Mouse (Mus musculus) layer of hippocampus, adult 2 months (tissue): ENCODE data around the gene Dusp14. TPM values are rescaled to one million over a fixed set of nuclear protein-coding genes. Genes with fewer than 3 reads are reported as not detected.
A peak's percentile ranks its signal among the peaks of the same experiment; 100 is the strongest.

Experiments
- DNase-seq, 2 experiments: peaks; one replicate each; pipeline ENCODE4 v3.0.0; 2022; ENCODE audit warnings: low spot score in 2 of 2
- H3K27ac ChIP-seq: fragments of 200-600 bp; 2 replicates; pipeline ENCODE4 v1.8.1; 2022
- H3K4me3 ChIP-seq: fragments of 200-600 bp; 2 replicates; pipeline ENCODE4 v1.8.1; 2022; ENCODE audit warnings: mild to moderate bottlenecking
- CTCF ChIP-seq: fragments of 200-600 bp; conservative IDR thresholded peaks from 2 replicates; pipeline ENCODE4 v1.8.1; 2022; ENCODE audit warnings: antibody characterized with exemption, mild to moderate bottlenecking, moderate library complexity
- long read RNA-seq, 2 experiments: library from polyadenylated mRNA; stranded (forward); transcript quantifications; one replicate each; pipeline ENCODE4 v2.0.0; 2021; ENCODE audit warnings: borderline mapping rate in 2 of 2
- total RNA-seq, 2 experiments: library from RNA; stranded (reverse); gene quantifications; 2 replicates each; pipeline ENCODE4 v1.2.3; 2021

The Dusp14 gene
- 10 to 100 TPM; 30.9 to 36.3 TPM for total RNA-seq
- long read RNA-seq, experiment 1, transcript Dusp14-202 (3 exons, 1,447 nt) = major isoform, 17 of 29 reads
- long read RNA-seq, experiment 1, transcript Dusp14-203 (3 exons, 1,082 nt) = minor isoform, 8 of 29 reads
- long read RNA-seq, experiment 1, partial matches to known transcripts = 3 of 29 reads
- long read RNA-seq, experiment 1, other reads (novel, unspliced or antisense) = 1 of 29 reads
- long read RNA-seq, experiment 2, transcript Dusp14-202 (3 exons, 1,447 nt) = major isoform, 16 of 30 reads
- long read RNA-seq, experiment 2, transcript Dusp14-203 (3 exons, 1,082 nt) = minor isoform, 6 of 30 reads
- long read RNA-seq, experiment 2, partial matches to known transcripts = 1 of 30 reads
- long read RNA-seq, experiment 2, other reads (novel, unspliced or antisense) = 1 of 30 reads

- Histone ChIP-seq H3K4me3 (peak within 1 kb of the TSS; percentile 86), H3K27ac (peak within 1 kb of the TSS; percentile 93)
- DNase-seq = no peak
- TF ChIP-seq CTCF = no peak
Observed at GRCm38 (mm10) chr11:84069034-84069370, at the start of gene Dusp14. Gene Dusp14, minus strand, starts transcription at chr11:84069261.

GRCm38 (mm10) chr11:84117431-84117830 is 48.4 kb upstream of the Dusp14 start:
- Histone ChIP-seq H3K4me3 (no peak overlapping the region), H3K27ac (no peak overlapping the region)
- no peak for DNase-seq
- TF ChIP-seq CTCF = no peak

GRCm38 (mm10) chr11:84116221-84116620 is 47.2 kb upstream of the Dusp14 start:
- Histone ChIP-seq H3K4me3 (no peak overlapping the region), H3K27ac (no peak overlapping the region)
- TF ChIP-seq CTCF = peak; percentile 76
- no peak for DNase-seq

- H3K4me3 ChIP-seq = no peak overlapping the region
- no peak for DNase-seq
- no peak overlapping the region for H3K27ac ChIP-seq
- no peak for TF ChIP-seq CTCF
Observed at GRCm38 (mm10) chr11:84115646-84116045, 46.6 kb upstream of the Dusp14 start.

GRCm38 (mm10) chr11:84113623-84114022 is 44.6 kb upstream of the Dusp14 start:
- TF ChIP-seq CTCF = no peak
- no peak overlapping the region for H3K4me3 ChIP-seq
- DNase-seq = no peak
- H3K27ac ChIP-seq = peak overlapping the region; percentile 6; the same call in 1 of the 2 replicates

GRCm38 (mm10) chr11:84107137-84107536 is 38.1 kb upstream of the Dusp14 start:
- no peak overlapping the region for H3K27ac ChIP-seq
- no peak overlapping the region for H3K4me3 ChIP-seq
- DNase-seq = no peak
- no peak for TF ChIP-seq CTCF

- no peak for TF ChIP-seq CTCF
- Histone ChIP-seq H3K4me3 (no peak overlapping the region), H3K27ac (no peak overlapping the region)
- DNase-seq = no peak
Observed at GRCm38 (mm10) chr11:84104036-84104435, 35.0 kb upstream of the Dusp14 start.

GRCm38 (mm10) chr11:84101182-84101581 is 32.1 kb upstream of the Dusp14 start:
- H3K4me3 ChIP-seq = no peak overlapping the region
- TF ChIP-seq CTCF = no peak
- no peak for DNase-seq
- H3K27ac ChIP-seq = no peak overlapping the region

GRCm38 (mm10) chr11:84097251-84097998 is 28.4 kb upstream of the Dusp14 start:
- DNase-seq = peak; percentile 23 to 34
- peak overlapping the region; percentile 74 for H3K27ac ChIP-seq
- TF ChIP-seq CTCF = no peak
- H3K4me3 ChIP-seq = no peak overlapping the region

GRCm38 (mm10) chr11:84095084-84095483 is 26.0 kb upstream of the Dusp14 start:
- H3K27ac ChIP-seq = no peak overlapping the region
- no peak for DNase-seq
- TF ChIP-seq CTCF = no peak

GRCm38 (mm10) chr11:84090572-84090971 is 21.5 kb upstream of the Dusp14 start:
- Histone ChIP-seq H3K27ac (no peak overlapping the region), H3K4me3 (no peak overlapping the region)
- DNase-seq = no peak
- no peak for TF ChIP-seq CTCF

More at GRCm38 (mm10) chr11:84095084-84095483, 26.0 kb upstream of the Dusp14 start:
- H3K4me3 ChIP-seq = no peak overlapping the region

- DNase-seq = no peak
- Histone ChIP-seq H3K4me3 (no peak overlapping the region), H3K27ac (no peak overlapping the region)
- TF ChIP-seq CTCF = no peak
Observed at GRCm38 (mm10) chr11:84081901-84082300, 12.8 kb upstream of the Dusp14 start.

GRCm38 (mm10) chr11:84080327-84080726 is 11.3 kb upstream of the Dusp14 start:
- no peak for DNase-seq
- Histone ChIP-seq H3K27ac (no peak overlapping the region), H3K4me3 (no peak overlapping the region)
- TF ChIP-seq CTCF = no peak
